Mouse (Mus musculus): Measurements from ENCODE around the gene Ajap1.

The Ajap1 gene

GRCm38 (mm10) chr4:153358243-153358550, 124.4 kb downstream of the Ajap1 start:
- DNase-seq (ENCODE audit: low read depth in 2 of 2, low spot score in 2 of 2), result no peak

GRCm38 (mm10) chr4:153357539-153358242, 124.9 kb downstream of the Ajap1 start:
- DNase-seq (ENCODE audit: low read depth in 2 of 2, low spot score in 2 of 2), result no peak

GRCm38 (mm10) chr4:153356236-153356635, 126.4 kb downstream of the Ajap1 start:
- DNase-seq (ENCODE audit: low read depth in 2 of 2, low spot score in 2 of 2), result no peak

DNA sequence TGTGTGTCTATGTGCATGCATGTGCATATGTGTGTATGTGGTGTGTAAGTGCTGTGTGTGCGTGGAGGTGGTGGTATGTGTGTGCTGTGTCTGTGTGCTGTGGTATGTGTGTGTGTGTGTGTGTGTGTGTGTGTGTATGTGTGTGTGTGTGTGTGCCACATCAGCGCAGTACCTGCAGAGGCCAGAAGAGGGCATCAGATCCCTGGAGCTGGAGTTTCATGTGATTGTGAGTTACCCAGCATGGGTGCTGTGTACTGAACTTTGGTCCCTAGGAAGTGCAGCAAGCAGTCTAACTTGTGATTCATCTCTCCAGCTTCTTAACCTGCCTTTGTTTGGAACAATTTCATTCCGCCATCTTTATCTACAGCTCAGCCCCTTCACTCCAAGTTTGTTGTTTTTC, 137.6 kb downstream of the Ajap1 start:
- no peak for DNase-seq (ENCODE audit: low read depth in 2 of 2, low spot score in 2 of 2)

- DNase-seq (ENCODE audit: low read depth in 2 of 2, low spot score in 2 of 2), result no peak
Measured at GRCm38 (mm10) chr4:153340887-153341286, 141.7 kb downstream of the Ajap1 start.

DNA sequence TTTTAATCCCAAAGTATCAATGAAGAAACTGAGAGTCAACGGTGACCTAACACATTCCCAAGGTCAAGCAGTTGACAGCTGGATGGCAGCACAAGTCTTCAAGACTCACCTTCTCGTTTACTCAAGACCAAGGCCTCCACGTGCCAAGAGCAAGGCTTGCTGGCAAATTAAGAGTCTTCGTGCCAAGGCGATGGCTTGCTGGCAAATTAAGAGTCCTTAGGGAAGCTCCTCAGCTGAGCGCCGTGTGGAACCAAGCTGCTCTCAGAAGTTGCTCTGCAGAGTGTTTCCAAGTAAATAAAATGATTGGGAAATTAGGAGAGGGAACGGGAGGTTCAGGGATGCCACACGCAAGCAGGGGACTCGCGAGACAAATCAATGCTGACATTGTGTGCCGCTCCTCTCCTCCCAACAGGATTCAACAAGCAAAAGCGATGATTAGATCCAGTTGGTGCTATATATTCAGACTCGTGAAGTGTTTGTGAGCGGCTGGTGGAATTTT, 147.3 kb downstream of the Ajap1 start:
- no peak for DNase-seq (ENCODE audit: low read depth in 2 of 2, low spot score in 2 of 2)

GRCm38 (mm10) chr4:153327809-153328208, 154.8 kb downstream of the Ajap1 start:
- DNase-seq (ENCODE audit: low read depth in 2 of 2, low spot score in 2 of 2), result no peak
